Mouse (Mus musculus) MEL (cell line): ENCODE data around the gene Slc41a3.
A peak's percentile ranks its signal among the peaks of the same experiment; 100 is the strongest.

ENCODE experiments used
- CTCF ChIP-seq, 3 experiments: IDR thresholded peaks in 2 of 3; conservative IDR thresholded peaks in 1 of 3; 2 replicates each; pipeline ENCODE4 v1.5.1; 2011 to 2012; ENCODE audit warnings: low read length in 3 of 3, low read depth in 2 of 3, mild to moderate bottlenecking in 2 of 3, improper control_type of control experiment in 1 of 3, inconsistent platforms in 1 of 3, mixed read lengths in 1 of 3, moderate library complexity in 1 of 3; ENCODE audit not compliant: control insufficient read depth in 1 of 3, insufficient read depth in 1 of 3, poor library complexity in 1 of 3, severe bottlenecking in 1 of 3
- MAFK ChIP-seq: IDR thresholded peaks from 2 replicates; pipeline ENCODE4 v1.6.1; 2011; ENCODE audit warnings: low read depth, mild to moderate bottlenecking, low read length, improper control_type of control experiment, borderline replicate concordance
- MAZ ChIP-seq: IDR thresholded peaks from 2 replicates; pipeline ENCODE4 v1.6.1; 2012; ENCODE audit warnings: low read depth, mild to moderate bottlenecking, inconsistent platforms, low read length, improper control_type of control experiment
- MYB ChIP-seq: IDR thresholded peaks from 2 replicates; pipeline ENCODE4 v1.6.1; 2011; ENCODE audit warnings: mild to moderate bottlenecking, low read depth, low read length, improper control_type of control experiment
- MYC ChIP-seq: IDR thresholded peaks from 2 replicates; pipeline ENCODE4 v1.6.1; 2011; ENCODE audit warnings: low read depth, mild to moderate bottlenecking, low read length, improper control_type of control experiment, moderate library complexity
- SIN3A ChIP-seq: IDR thresholded peaks from 2 replicates; pipeline ENCODE4 v1.6.1; 2012; ENCODE audit warnings: low read length, improper control_type of control experiment, inconsistent platforms
- TCF12 ChIP-seq: IDR thresholded peaks from 2 replicates; pipeline ENCODE4 v1.6.1; 2014; ENCODE audit warnings: low read depth, mild to moderate bottlenecking, inconsistent platforms, low read length, improper control_type of control experiment, moderate library complexity
- USF1 ChIP-seq: IDR thresholded peaks from 2 replicates; pipeline ENCODE4 v1.6.1; 2014; ENCODE audit warnings: low read depth, mild to moderate bottlenecking, inconsistent platforms, low read length, improper control_type of control experiment, moderate library complexity
- ZNF384 ChIP-seq: IDR thresholded peaks from 2 replicates; pipeline ENCODE4 v1.6.1; 2012; ENCODE audit warnings: low read depth, mild to moderate bottlenecking, inconsistent platforms, low read length, improper control_type of control experiment

DNA sequence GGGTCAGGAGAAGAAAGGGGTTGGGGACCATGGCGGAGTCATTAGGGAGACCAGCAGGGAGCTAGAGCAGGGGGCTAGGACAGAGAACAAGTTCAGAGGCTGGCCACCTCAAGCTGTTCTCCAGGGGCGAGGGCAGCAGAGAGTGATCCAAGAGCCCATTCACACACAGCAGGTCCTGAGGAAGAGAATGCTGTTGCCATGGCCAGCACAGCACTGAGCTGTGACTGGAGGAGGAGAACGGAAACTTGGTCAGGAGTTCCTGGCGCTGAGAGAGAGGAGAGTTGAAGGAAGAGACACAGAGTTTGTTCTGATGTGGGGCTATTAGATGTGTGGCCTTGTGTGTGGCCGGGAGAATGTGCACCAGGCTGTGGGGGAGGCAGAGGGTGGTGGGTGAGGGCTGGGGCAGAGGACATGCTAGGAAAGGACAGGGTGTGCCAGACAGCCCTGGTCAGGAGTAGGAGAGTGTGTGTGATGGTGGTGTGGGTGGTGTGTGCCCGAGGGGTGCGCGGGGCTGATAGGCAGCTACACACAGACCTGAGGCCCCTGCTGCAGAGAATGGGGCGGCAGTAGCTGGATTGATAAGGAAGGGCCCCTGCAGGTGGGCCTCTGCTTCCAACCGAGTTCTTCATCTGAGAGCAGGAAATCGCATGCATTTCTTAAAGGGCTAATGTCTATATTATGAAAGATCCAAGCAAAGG is 18.4 kb downstream of the Slc41a3 start:
- TF ChIP-seq CTCF (IDR thresholded peaks at IDR 0.05 in 2 of 3, conservative IDR thresholded peaks at IDR 0.05 in 1 of 3; ENCODE audit: control insufficient read depth in 1 of 3, insufficient read depth in 1 of 3, low read depth in 2 of 3, low read length in 3 of 3, poor library complexity in 1 of 3, severe bottlenecking in 1 of 3) (no peak), MAZ (peak; percentile 61), SIN3A (peak; percentile 83), TCF12 (peak; percentile 97), MYB (peak; percentile 71), USF1 (no peak), MAFK (no peak), ZNF384 (no peak), MYC (0 out of 2 replicates have a peak, but pooled peaks have one; percentile 75)
